Mouse (Mus musculus) stomach, embryonic 14.5 days (tissue): ENCODE measurements at regions not wholly inside any gene's neighbourhood (a gene's known extent, or its start where the extent isn't known, plus 50 kb on each side); places are given as distances from the start of the nearest gene placed in this dataset.

Experiments used
- ATAC-seq: fragments of 200-750 bp; cut with Nextera tagmentation; 2 replicates; pipeline ENCODE4 v1.8.0; 2017; ENCODE audit warnings: low read depth, moderate TSS enrichment; ENCODE audit not compliant: insufficient number of reproducible peaks, insufficient read depth, low FRiP score
- H3K27ac ChIP-seq: fragments of 300-500 bp; sonication (generic); 2 replicates; pipeline ENCODE4 v1.5.1; 2014; ENCODE audit warnings: mild to moderate bottlenecking, low read length, moderate library complexity, mixed read lengths
- H3K27me3 ChIP-seq: fragments of 300-500 bp; sonication (generic); 2 replicates; pipeline ENCODE4 v1.6.1; 2014; ENCODE audit warnings: low read length, control low read depth, mixed read lengths; ENCODE audit not compliant: control insufficient read depth, insufficient read depth
- H3K36me3 ChIP-seq: fragments of 300-500 bp; sonication (generic); 2 replicates; pipeline ENCODE4 v1.6.1; 2014; ENCODE audit warnings: mild to moderate bottlenecking, control low read depth, low read length, moderate library complexity, mixed read lengths; ENCODE audit not compliant: control insufficient read depth, insufficient read depth
- H3K4me1 ChIP-seq: fragments of 300-500 bp; sonication (generic); 2 replicates; pipeline ENCODE4 v1.6.1; 2014; ENCODE audit warnings: low read length, control low read depth, mixed read lengths; ENCODE audit not compliant: control insufficient read depth, insufficient read depth
- H3K4me2 ChIP-seq: fragments of 300-500 bp; sonication (generic); replicated peaks from 2 replicates; pipeline ENCODE4 v1.6.1; 2014; ENCODE audit warnings: low read depth, low read length, control low read depth
- H3K4me3 ChIP-seq: fragments of 300-500 bp; sonication (generic); 2 replicates; pipeline ENCODE4 v1.5.1; 2014; ENCODE audit warnings: low read depth, low read length, control low read depth
- H3K9ac ChIP-seq: fragments of 300-500 bp; sonication (generic); replicated peaks from 2 replicates; pipeline ENCODE4 v1.6.1; 2014; ENCODE audit warnings: low read depth, mild to moderate bottlenecking, control low read depth, low read length, moderate library complexity, mixed read lengths
- H3K9me3 ChIP-seq: fragments of 300-500 bp; sonication (generic); 2 replicates; pipeline ENCODE4 v1.6.1; 2016; ENCODE audit warnings: low read depth, low read length, control low read depth; ENCODE audit not compliant: control insufficient read depth
- WGBS: fragments of 180-500 bp; shearing (Covaris S2); extraction: QIAGEN DNeasy Blood & Tissue Kit; methylation state at CpG from one replicate; pipeline ENCODE4 v1.1.7; 2014; 5-methylcytosine and 5-hydroxymethylcytosine counted together

DNA sequence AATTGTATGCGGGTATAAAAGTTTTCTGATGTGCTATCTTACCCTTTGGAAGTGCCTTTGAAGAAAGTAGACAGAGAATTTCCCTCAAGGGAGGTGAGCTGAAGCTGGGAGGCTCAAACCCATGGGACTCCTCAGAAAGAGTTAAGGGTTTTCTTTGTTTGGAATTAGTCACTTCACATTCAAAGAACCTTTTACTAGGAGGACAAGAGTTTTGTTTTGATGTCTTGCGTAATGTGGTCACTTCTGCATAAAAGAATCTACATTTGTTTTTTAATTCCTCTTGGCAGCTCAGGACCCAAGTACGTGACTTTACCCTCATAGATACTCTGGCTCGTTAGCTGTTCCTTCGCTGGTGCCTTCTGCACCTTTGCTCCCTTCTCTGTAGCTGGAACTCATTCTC lies 511.1 kb upstream of the Sox9 start:
- Histone ChIP-seq H3K27ac (no peak overlapping the region), H3K9me3 (no peaks in the 10 kb centered on the region), H3K4me1 (no peaks in the 10 kb centered on the region), H3K4me2 (no peak overlapping the region), H3K36me3 (no peaks in the 10 kb centered on the region), H3K9ac (no peak overlapping the region), H3K4me3 (no peak overlapping the region), H3K27me3 (no peaks in the 10 kb centered on the region)
- no peak for ATAC-seq
- WGBS = 86% methylated on average over 5 of the region's 5 CpGs

DNA sequence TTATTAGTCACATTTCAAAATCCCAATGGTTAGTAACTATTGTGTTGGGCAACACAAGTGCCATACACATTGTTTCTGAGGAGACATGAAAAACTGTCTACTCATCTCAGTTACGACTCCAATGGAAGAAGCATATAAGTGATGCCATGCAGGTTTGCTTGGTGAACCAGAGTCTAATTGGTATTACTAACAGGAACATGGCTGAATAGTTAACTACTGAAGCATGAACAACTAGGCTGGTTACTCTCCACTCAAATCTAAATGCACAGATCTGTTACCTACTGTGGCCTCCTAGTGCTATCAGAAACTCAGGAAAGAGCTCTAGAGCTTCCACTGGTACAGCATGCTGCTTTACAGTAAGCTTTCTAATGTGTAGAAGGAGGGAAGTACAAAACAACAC lies 503.5 kb upstream of the Sox9 start:
- ATAC-seq = no peak
- Histone ChIP-seq H3K4me3 (no peak overlapping the region), H3K36me3 (no peaks in the 10 kb centered on the region), H3K4me2 (no peak overlapping the region), H3K9me3 (no peaks in the 10 kb centered on the region), H3K27me3 (no peaks in the 10 kb centered on the region), H3K4me1 (no peaks in the 10 kb centered on the region), H3K27ac (no peak overlapping the region), H3K9ac (no peak overlapping the region)
- 88% methylated on average over 1 of the region's 1 CpGs for WGBS

DNA sequence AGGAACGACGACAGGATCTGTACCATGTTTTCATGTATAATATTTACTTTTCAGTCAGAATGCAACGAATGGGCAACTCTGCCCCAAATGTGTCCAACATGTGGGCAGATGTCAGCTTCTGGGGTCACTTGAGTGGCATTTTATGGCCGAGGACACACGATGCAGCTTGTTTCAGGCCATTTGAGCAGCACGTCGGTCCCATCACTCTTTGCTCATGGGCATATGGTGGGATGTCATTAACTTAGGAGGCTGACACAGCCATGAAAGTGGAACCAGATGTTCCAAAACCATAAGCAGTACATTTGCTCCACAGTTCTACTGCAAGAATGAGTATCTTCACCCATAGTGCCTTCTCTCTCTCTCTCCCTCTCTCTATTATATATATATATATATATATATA lies 499.1 kb upstream of the Sox9 start:
- Histone ChIP-seq H3K36me3 (no peaks in the 10 kb centered on the region), H3K9me3 (no peaks in the 10 kb centered on the region), H3K4me3 (no peak overlapping the region), H3K27ac (no peak overlapping the region), H3K4me2 (no peak overlapping the region), H3K4me1 (no peaks in the 10 kb centered on the region), H3K9ac (no peak overlapping the region), H3K27me3 (no peaks in the 10 kb centered on the region)
- 83% methylated on average over 7 of the region's 7 CpGs for WGBS
- no peak for ATAC-seq

DNA sequence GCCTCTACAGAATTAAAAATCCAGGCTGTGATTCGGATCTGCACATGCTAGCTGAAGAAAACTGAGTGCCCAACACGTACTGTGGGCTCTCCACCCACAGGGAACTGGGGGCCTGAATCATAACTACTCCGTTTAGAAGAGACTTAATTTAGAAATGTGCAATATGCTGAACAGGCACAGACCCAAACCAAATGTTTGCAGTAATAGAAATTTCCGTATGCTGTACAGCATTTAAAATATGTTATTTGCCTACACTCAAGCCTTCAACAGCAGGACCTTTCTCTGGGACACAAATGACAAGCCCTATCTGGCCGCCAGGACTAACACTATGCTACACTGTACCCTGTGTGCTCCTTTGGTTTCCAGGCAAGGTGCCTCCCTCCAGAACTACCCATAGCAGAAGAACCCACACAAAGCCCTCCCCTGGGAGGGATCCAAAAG lies 483.1 kb upstream of the Sox9 start:
- no peaks in the 10 kb centered on the region for H3K4me1 ChIP-seq
- no peak overlapping the region for H3K4me2 ChIP-seq
- H3K9me3 ChIP-seq = no peaks in the 10 kb centered on the region
- H3K36me3 ChIP-seq = no peaks in the 10 kb centered on the region
- WGBS = 73% methylated on average over 5 of the region's 5 CpGs
- no peak for ATAC-seq
- H3K27ac ChIP-seq = no peak overlapping the region
- no peaks in the 10 kb centered on the region for H3K27me3 ChIP-seq
- no peak overlapping the region for H3K9ac ChIP-seq
- H3K4me3 ChIP-seq = no peak overlapping the region

DNA sequence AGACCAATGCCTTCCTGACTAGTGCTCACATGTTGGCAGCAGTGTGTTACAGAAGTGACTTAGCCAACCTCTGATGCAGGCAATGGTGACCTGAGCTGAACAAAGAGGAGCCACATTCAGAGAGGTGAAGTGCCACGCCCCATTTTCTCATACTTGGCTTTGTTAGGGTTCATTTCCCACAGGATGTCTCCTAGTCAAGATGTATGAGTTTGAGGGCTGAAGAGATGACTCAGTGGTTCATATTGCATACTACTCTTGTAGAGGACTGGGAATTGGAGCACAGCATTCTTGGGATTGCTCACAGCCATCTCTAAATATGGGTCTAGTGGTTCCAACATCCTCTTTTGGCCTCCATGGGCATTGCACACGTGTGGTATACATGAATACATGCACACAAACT lies 478.9 kb upstream of the Sox9 start:
- no peaks in the 10 kb centered on the region for H3K27me3 ChIP-seq
- no peak for ATAC-seq
- WGBS = 70% methylated on average over 2 of the region's 2 CpGs

DNA sequence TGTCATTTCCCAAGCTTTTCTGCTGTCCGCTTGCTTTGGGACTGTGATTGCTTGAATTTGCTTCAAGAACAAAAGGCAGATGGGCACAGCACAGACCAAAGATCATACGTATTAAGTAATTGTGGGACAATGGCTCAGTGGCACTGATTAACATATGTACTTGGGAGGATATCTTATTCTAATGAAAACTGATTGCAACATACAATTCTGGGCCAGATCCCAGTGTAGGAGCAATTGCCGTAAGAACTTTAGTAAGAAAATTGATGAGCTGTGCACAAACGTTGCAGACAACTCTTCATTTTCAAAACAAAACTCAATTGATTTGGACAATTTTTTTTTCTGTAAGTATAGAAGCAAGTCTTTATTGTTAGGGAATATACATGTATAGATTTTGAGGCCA lies 456.2 kb upstream of the Sox9 start:
- Histone ChIP-seq H3K27ac (no peak overlapping the region), H3K27me3 (no peaks in the 10 kb centered on the region), H3K9me3 (no peaks in the 10 kb centered on the region), H3K4me1 (no peaks in the 10 kb centered on the region), H3K36me3 (no peaks in the 10 kb centered on the region), H3K9ac (no peak overlapping the region), H3K4me3 (no peak overlapping the region), H3K4me2 (no peak overlapping the region)
- 87% methylated on average over 4 of the region's 4 CpGs for WGBS
- no peak for ATAC-seq

More for the DNA sequence above, 478.9 kb upstream of the Sox9 start:
- H3K4me3 ChIP-seq = no peak overlapping the region
- H3K4me1 ChIP-seq = no peaks in the 10 kb centered on the region
- no peak overlapping the region for H3K27ac ChIP-seq
- H3K36me3 ChIP-seq = no peaks in the 10 kb centered on the region
- no peak overlapping the region for H3K4me2 ChIP-seq
- no peak overlapping the region for H3K9ac ChIP-seq
- no peaks in the 10 kb centered on the region for H3K9me3 ChIP-seq

DNA sequence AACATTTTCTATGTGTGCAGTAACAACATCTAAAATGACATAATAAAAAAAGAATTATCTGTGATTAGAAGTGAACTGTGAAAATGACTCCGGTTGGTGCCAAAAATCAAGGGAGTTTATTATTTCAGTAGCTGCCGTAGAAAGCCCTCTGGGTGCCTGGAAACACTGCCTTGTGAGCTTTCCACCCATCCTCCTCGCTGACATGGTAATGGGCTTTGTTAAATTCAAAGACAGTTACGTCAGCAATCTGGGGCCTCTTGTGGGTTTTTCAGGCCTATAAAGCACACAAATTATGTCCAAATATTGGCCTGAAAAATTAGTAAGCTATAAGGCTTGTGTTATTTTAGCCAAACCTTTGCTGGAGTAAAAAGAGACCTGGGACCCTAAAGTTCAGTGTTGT lies 454.4 kb upstream of the Sox9 start:
- H3K27ac ChIP-seq = no peak overlapping the region
- H3K27me3 ChIP-seq = no peaks in the 10 kb centered on the region
- no peaks in the 10 kb centered on the region for H3K9me3 ChIP-seq
- no peak overlapping the region for H3K4me2 ChIP-seq
- H3K4me1 ChIP-seq = no peaks in the 10 kb centered on the region
- H3K4me3 ChIP-seq = no peak overlapping the region
- ATAC-seq = no peak
- no peaks in the 10 kb centered on the region for H3K36me3 ChIP-seq
- 68% methylated on average over 4 of the region's 4 CpGs for WGBS
- no peak overlapping the region for H3K9ac ChIP-seq

DNA sequence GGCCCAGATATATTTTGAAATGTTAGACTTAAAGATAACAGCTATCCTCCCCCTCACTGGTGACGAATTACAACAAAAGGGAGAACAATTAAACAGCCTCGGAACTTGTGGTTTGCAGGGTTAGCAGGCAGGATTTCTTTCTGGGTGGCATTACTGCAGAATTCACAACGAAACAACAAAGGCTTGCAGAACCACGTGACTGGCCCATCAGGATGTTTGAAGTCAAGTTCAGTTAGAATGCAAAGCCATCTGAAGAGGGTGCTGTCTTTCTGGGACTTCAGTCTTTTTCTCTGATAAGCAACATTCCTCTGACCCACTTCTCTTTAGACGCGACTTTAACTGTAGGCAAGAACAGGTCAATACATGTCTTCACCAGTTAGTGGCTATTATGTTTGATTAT lies 436.9 kb upstream of the Sox9 start:
- no peaks in the 10 kb centered on the region for H3K4me1 ChIP-seq
- WGBS = 36% methylated on average over 6 of the region's 6 CpGs
- no peak for ATAC-seq
- no peak overlapping the region for H3K4me3 ChIP-seq
- no peak overlapping the region for H3K4me2 ChIP-seq
- no peaks in the 10 kb centered on the region for H3K27me3 ChIP-seq
- no peak overlapping the region for H3K27ac ChIP-seq
- no peaks in the 10 kb centered on the region for H3K9me3 ChIP-seq
- H3K36me3 ChIP-seq = no peaks in the 10 kb centered on the region
- no peak overlapping the region for H3K9ac ChIP-seq

DNA sequence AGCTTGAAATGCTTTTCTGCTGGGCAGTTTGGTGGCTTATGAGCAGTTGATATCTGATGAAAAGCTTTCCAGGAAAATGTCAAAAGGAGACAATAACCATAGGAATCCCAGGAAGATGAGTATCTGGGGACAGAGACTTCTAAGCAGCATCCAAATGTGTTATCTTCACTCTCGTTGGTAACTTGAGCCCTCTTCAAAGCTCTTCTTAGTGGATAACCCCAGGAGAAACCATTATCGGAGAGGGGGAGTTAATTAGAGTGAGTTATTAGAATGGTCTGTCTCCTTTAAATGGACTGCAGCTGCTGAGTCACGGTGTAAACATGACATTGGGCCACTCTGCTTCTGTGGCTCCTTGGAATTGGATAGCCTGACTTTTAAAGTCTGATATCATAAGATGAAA lies 436.4 kb upstream of the Sox9 start:
- Histone ChIP-seq H3K4me1 (no peaks in the 10 kb centered on the region), H3K9me3 (no peaks in the 10 kb centered on the region), H3K4me3 (no peak overlapping the region), H3K4me2 (no peak overlapping the region), H3K27ac (no peak overlapping the region), H3K27me3 (no peaks in the 10 kb centered on the region), H3K36me3 (no peaks in the 10 kb centered on the region), H3K9ac (no peak overlapping the region)
- ATAC-seq = no peak
- 20% methylated on average over 3 of the region's 3 CpGs for WGBS
